Mouse (Mus musculus) cerebellum, postnatal 25 days (tissue): ENCODE measurements around the gene Hoxa3.

ENCODE experiments used
- DNase-seq, 2 experiments: peaks; one replicate each; pipeline ENCODE4 v3.0.0; 2021; ENCODE audit warnings: mixed read lengths in 2 of 2

Gene Hoxa3

DNA sequence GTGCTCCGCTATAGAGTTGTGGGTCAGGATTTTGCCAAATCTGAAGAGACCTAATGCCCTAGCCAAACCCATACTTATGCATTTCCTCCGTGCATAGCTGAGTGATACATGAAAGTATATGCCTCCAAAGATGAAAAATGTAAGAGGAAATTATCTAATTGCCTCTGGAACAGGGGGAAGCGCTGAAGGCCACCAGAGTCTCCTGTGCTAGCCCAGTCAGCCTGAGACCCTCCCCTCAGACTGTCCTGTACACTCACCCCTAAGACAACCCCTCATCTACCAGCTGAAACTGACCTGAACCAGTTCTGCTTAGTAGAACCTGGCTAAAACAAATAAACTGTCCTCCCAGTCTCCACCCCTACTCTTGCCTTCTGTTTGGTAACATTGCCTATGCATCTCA lies 32.4 kb downstream of the Hoxa3 start:
- DNase-seq = no peak

DNA sequence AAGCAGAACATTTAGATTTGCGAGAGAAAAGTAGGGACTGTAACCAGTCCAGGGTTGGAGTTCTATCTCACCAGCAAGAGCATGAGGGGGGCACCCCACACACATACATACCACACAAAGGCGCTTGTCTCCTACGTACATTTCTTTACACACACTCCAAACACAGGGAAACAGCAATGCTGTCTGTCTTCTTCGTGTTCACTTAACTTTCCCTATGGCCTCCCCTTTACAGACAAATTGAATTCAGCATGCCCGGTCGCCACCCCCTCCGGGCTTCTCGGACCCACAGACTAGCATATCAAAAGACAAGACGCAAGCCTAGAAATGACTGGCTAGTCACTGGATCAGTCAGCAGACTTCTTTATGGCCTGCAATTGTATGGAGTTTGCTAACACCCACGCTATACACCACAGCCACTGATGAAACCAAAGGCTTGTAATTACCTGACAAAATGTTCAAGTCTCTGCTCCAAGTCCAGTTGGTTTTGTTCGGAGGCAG lies 32.9 kb downstream of the Hoxa3 start:
- no peak for DNase-seq

DNA sequence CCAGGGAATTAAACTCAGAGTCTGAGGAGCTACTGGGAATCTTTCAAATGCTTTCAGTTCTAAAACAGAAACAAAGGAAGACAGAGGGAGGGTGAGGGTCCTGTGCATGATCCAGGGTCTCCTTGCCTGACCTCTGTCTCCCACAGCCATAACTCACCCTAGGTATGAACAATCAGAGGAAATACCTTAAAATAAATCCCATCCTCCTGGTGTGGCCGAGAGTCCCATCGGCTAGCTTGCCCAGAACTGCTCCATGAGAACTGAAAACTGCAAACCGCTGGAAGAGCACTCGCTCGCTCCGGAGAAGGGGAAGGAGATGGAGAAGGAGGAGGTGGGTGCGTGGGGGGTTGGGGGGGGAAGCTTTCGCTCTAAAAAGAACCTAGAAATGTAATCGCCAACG lies 33.4 kb downstream of the Hoxa3 start:
- no peak for DNase-seq

DNA sequence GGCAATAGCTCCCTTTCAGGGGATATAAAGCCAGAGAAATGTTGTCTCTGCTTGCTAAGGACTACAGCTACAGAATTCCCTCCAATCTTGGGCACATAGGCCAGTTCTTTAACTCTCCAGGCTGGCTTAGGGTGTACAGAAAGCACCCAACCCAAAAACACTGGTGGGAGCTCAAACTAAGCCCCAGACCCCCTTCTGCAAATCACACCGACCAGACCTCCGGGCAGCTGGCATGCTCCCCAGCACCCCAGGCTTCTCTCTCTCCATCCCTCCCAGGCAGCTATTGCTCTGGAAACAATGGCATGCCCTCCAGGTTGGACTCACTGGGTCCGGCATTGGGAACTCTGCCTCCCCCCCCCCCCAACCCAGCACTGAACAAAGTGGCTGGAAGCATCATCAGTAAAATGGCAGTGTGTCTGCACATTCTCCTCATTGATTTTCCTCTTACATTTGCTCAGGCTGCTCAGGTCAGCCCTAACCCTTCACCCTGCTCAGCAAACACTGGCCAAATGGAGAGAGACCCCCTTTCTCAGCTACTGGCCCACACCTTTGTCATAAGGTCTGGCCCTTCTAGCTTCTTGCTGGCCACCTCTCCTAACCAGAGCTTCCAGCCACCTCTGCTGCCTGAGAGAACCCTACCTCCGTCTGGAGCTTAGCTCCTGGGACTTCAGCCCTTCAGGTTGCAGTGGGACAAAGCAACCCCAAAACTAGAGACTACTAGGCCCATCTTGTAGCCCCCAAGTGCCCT lies 34.0 kb downstream of the Hoxa3 start:
- DNase-seq = no peak

DNA sequence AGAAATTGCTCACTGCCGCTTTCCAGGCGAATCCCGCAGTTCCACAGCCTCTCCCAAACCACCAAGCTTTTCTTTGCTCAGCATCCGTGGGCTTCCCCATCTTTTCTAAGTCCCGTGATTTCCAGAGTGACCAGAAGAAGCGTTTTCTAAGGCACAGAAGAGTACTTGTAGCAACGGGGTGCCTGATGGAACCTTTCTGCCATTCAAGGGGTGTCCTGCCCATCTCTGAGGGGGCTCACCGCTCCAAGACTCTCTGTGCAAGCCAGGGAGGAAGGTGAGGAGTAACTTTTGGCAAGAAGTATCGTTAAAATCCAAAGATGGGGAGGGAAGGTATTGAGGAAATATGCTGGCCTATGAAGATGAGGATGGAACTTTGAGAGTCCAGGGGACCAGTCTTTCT lies 35.3 kb downstream of the Hoxa3 start:
- DNase-seq = no peak

DNA sequence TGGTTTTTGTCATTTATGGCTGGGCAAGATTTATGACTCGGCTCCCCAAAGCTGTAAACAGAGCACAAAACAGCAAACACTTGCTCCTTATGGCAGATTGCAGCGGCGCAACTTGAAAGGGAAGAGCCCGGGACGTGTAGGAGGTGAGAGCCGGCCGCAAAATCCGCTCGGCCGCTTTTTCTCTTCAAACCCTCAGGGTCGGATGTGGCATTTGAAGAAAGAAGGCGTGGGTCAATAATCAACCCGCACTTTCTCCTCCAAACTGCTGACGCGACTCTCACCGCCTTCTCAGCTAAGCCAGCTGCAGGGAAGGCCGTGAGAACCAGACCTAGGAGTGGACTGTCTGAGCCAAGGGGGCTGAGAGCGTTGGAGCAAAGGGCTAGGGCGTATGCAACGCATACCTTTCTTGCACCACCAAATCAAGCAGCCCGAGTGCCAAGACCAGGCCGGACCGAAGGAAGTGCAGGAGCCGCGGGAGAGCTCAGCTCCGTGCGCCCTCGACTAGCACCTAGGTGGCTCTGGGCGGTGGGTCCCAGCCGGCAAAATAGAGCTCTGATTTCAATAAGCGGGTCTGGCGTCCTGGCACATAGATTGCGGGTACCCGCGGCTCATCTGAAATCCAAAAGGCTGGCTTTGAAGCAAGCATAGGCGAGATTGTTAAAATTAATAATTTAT lies 35.9 kb downstream of the Hoxa3 start, which contains the start of gene 5730596B20Rik:
TSS of gene 5730596B20Rik (plus strand) at position 438 of the 675 bp plus-strand sequence.
- DNase-seq = no peak

DNA sequence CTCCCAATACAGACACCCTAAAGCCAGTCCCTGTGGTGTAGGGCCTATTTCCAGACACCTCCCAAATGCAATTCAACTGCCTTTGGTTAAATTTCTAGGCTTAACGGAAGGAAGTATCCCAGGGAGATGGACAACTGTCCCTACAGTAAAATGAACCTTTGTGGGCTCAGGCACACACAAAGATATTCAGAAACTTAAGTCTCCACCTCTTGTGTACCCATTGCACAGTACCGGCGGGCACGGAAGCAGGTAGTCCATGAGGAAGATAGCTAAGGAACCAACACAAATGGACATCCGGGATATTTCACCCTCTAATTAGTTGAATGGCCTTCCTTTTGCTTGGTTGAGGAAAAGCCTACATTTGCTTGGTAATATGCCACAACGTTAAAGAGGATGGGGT lies 36.7 kb downstream of the Hoxa3 start:
- no peak for DNase-seq

DNA sequence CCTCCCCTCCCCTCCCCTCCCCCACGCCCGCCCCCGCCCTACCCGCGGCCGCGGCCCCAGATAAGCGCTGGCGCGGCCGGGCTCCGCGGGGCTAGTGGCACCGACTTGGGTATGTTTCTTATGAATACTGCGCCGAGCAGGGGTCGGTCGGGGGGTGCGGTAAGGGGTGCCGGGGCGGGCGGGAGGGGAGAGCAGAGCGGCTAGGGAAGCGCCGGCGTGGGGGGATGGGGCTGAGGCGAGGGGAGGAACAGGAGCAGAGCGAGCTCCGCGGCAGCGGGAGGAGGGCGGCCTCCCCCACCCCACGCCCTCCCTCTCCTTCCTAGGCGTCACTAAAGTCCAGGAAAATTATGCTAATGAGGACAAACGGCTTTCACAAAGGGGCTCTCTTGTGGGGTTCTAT lies 37.3 kb downstream of the Hoxa3 start:
- DNase-seq = no peak

DNA sequence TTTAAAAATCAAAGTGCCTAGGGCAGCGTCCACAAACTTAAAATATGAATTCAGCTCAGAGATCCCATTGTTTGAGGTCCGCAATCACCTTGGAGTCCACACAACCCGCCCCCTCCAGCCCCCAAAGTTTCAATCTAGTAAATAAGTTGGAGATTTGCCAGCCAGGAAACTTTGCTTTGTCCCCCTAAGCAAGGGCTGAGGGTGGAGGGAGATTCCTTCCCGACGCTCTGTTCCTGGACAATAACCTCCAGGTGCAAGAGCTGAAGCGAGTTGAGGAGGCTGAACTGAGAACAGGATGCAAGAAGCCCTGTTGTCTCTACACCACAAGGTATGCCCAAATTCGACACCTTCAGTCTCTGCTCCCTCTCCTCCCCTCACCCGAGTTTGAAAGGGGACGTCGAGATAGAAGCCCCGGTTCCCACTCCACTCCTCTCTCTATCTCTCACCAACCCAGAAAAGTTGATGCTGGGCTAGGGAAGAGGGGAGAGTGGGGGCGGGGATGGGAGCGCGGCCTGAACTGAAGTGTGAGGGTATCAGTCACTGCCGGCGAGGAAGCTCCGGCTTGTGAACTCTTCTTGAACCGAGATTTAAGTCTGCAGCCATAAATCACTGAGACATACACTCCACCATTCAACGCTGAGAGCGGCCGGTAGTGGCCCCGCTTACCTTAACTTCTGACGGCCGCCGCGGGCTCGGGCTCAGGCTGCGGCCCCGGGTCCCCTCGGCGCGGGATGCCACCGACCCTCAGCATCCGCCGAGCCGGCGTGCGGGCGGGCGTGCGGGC lies 38.0 kb downstream of the Hoxa3 start:
- DNase-seq = peak in 1 of 2 experiments; percentile 10

DNA sequence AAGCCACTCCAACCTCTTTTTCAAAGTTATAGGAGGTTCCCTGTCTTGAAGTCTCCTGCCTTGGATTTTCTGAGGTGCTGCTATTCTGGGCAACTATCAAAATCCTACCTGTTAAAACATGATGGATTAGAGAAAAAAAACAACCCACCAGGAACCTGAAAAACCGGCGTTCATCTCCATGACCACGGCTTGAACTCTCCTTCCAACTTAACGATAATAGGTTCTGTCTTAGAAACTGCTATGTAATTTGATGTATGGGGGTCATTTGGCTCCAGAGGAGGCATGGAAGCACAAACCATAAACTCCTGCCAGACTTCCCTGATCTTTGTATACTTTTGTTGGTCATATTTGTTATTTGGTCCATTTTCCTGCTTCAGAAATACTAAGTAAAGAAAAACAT lies 39.5 kb downstream of the Hoxa3 start:
- DNase-seq = no peak

DNA sequence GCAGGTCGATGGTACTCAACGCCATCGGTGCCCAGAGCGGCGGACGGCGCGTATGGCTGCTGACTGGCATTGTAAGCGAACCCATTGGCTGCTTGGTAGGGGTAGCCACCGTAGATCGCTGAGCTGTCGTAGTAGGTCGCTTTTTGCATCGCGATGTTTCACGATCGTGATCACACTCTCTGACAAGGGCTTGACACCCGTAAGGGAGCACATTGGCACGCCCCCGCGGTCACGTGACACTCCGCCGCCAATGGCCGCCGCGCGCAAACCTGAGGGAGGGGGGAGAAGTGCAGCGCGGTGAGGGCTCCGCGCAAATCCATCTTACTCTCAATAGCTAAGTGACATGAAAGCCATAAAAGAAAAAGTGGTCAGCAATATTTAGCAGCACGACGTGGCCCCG lies 40.6 kb downstream of the Hoxa3 start:
- peak in 1 of 2 experiments; percentile 7 for DNase-seq

DNA sequence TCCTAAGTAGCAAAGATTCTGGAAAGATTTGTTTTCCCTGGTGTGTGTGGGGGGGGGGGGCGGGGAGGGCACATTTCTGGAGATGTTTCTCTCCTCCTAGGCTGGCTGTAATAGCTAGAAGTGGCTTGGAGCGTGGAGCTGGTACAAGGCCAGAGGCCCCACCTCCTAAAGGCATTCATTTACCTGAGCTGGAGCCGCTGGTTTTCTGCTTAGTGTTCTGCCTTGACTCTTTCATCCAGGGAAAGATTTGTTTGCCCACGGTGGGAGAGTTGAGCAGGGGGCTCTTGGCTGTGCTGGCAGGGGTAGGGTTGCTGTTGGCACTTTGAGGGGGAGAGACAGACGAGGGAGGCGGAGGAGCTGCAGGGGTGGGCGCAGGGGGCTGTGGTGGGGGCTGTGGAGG lies 41.2 kb downstream of the Hoxa3 start:
- DNase-seq = no peak

DNA sequence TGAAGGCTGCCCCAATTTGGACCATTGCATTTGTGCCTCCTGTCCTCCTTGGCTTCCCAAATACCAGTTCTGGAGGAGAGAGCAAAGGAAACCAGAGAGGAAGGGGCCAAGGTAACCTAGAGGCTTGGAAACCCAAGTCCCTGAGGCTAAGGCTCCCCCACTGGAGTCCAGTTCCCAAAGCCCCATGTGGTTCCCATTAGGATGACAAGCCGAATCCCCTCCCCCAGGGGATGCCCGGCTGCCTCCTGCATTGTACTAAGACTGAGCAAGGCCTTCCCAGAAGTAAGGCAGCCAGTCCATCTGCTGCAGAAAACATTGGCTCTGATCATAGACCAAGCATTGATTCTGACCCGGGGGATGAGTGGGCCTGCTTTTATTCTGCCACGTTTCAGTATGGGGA lies 41.8 kb downstream of the Hoxa3 start:
- no peak for DNase-seq

DNA sequence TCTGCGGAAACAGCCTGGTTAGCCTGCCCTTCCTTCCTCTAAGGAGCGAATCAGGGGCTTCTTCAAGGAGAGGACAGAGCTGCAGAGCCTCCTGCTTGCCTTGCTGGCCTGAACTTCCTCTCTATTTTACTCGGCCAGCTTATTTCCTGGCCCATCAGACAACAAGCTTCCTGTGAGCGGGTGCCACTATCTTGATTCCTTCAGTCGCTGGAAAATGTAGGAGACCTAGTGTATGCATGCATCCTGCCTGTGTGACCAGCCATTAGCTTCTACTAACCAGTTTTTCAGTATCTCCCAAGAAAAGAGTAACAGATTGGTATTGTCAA lies 42.3 kb downstream of the Hoxa3 start:
- DNase-seq = no peak

DNA sequence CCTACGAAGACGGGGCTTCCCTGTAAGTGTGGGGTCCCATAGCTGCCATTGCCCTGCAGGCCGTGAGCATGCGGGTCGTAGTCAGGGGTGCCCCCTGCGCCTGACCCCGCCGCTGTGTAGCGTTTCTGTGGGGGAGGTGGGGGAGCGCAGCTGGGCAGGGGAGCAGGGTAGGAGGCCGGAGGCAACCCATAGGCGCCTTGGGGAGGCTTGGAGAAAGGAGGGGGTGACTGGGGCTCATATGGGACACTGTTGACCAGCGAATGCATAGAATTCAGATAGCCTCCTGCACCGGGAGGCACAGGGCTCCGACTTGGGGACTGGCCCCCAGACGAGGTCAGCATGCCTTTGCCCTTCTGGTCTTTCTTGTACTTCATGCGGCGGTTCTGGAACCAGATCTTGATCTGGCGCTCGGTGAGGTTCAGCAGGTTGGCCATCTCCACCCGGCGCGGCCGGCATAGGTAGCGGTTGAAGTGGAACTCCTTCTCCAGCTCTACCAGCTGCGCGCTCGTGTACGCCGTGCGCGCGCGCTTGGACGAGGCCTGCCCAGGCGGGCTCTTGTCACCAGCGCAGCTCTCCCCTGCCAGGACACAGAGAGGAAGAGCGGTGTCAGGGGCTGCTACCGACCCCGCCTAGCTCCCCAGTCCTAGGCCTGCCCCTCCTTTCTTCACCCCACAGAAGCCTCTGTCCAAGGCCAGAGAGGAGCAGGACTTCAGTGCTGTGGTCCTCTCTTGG lies 42.8 kb downstream of the Hoxa3 start:
- DNase-seq = no peak

DNA sequence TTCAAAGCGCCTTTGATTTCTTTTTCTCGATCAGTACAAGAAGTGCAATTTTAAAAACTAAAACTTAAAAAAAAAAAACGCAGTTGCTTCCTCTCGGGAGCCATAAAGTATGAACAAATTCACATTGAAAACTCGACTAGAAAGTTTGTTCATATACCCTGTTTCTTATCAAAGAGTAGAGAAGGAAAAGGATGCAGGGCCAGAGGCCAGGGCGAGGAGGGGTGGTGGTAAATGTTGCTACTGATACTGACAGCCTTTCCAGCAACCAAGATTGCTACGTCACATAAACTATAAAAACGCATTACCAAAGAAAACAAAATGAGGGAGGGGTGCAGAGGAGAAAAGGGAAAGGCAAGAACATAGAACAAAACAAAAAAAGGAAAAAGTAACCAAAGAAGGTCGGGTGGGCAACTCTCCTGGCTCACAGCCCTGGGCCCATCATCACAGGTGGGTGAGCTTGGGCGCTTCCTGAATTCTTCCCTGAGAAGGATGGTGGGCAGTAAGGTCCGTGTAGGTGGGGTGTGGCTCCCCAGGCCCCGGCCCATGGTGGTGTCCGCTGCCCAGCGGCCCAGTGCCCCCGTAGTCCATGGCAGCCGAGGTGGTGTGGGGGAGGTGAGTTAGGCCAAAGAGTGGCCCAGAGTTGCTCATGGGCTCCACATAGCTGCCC lies 43.5 kb downstream of the Hoxa3 start:
- DNase-seq = no peak

DNA sequence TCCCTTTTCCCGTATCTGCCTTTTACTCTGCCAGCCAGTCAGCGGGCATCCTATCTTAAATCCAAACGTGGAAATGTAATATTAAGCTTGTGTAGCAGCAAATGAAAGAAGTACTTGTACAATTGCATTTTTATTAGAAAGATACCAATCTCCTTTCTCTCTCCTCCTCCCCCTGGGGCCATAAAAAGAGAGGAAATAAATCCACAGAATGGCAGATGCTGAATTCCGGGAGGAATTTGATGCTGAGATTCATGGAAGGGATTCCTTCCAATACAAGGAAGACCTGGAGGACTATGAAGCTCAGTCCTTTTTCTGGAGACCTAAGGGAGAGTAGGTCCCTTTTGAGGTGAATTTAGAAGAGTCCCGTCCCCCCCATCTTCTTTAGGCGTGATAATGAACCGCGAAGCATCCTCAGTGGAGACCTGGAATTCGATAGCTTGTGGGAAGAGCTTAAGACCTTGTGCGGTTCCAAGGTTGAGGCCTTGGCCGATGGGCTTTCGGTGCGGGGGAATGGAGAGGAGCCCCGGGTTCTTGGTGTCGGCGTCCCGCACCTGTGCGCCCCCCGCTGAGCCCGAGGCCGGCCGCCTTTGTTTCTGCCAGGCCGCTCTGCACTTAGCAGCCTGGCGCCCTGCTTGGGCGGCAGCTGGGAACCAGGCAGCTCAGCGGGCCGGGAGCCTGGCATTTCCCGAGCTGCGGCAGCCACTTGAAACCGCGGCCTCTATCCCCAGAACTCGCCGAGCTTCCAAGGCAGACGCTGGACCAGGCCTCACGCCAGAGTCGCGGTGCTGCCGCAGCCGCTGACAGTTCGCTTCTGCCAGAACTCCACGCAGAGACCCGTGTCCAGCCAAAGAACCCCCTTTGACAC lies 44.7 kb downstream of the Hoxa3 start:
- no peak for DNase-seq

DNA sequence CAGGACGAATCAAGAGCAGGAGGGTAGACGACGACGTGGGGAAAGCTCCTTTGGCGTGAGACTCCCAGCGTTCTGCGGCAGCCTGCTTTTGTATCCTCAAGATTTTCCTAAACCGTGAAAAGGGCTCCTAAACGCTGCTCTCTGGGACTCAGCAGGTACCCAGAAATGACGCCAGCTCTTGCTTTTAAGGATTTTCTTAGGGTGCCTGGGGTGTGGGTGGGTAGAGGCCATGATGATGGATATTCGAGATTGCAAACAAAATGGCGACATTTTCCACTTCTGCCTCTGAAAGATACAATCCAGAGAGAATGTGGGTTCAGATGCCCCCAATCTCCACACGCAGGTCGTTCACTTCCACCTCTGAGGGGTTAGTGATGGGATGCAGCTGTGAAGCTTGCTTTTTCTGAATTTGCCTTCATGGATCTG lies 45.4 kb downstream of the Hoxa3 start:
- DNase-seq = no peak

DNA sequence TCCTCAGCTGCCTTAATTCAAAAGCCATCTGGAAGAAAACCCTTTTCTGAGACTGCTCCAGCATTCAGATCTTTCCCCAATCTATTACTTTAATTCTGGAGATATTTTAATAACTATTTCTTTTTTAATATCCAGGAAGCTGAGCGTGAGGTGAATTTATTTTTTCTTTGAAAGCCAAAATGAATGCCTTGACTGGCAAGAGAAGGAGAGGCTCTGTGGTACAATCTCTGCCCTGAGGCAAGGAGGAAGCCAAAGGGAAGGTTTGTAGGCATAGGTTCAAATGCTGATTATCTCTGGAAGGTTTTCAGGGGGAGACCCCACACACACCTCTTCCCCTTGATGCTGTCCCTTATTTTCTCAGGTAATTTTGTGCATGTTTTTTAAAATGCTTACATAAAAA lies 46.0 kb downstream of the Hoxa3 start:
- no peak for DNase-seq

DNA sequence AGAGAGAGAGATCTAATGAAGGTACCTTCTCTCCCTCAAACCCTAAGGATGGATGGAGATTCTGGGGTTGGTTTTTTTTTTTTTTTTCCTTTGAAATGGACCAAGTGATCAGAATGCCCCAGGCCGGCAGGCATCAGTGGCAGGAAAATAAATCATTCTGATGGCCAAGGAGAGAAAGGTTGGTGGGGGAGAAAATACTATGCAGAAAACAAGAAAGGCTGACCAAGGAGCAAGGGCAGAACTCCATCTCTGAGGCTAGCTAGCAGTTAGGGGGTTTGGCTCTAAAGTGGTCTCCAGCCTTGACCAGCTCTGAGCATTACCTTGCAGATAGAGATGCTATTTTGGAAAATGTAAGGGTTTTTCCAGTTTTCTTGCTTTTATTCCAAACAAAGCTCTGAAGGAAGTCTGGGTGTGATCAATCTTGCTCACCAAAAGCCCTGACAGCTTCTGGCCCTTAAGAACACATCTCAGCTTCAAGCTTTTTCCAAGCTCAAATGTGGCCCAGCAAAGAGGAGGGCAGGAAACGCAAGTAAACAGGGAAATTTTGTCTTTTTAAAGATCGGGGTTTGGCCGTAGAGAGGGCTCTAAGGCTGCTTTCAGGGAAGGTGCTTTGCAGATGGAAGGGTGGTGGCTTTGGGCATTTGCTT lies 46.6 kb downstream of the Hoxa3 start:
- no peak for DNase-seq
